ENCODE assay signal across 27 mouse cellular contexts in the genomic region with DNA sequence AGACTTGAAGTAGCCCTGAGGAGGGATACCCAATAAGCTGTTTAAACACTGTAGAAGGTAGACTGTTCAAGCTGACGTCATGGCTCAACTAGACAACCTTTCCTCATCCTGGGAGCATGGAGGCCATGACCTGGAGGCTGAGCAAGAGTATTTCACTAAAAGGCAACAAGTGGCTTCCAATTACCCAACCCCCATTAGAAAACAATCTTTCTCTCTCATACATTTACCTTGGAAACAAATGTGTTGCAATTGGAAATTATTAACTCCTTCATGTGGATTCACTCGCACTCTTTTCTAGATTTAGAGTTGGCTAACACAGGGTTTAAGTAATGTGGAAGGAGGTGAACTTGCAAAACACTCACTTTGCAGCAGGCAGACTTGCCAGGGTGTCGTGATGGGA. TPM values are rescaled to one million over a fixed set of nuclear protein-coding genes. Genes with fewer than 3 reads are reported as not detected.
DNase-seq lines count a peak whose midpoint lies in the region; ATAC-seq and TF ChIP-seq lines count a peak whose summit lies in the region.
"Had no signal": no experiment of that assay in that cellular context is flagged by ENCODE, and none has a peak within 500 bp of the region (broad histone marks: within the 10 kb centered on the region; RNA-seq: fewer than 3 reads in every experiment).

No protein-coding gene starts in this region.

- no peak overlapping the region for H3K4me2 ChIP-seq in liver, postnatal 0 days (ENCODE audit: low read depth, low read length)
- H3K4me2 ChIP-seq in liver, embryonic 11.5 days: no peak overlapping the region

- H3K36me3 ChIP-seq in liver, adult 2 months (ENCODE audit: control insufficient read depth, insufficient read depth, low read length): no peaks in the 10 kb centered on the region
- H3K36me3 ChIP-seq in liver, postnatal 0 days (replicated peaks; ENCODE audit: insufficient read depth, low read length): no peaks in the 10 kb centered on the region
- no peaks in the 10 kb centered on the region for H3K36me3 ChIP-seq in liver, embryonic 11.5 days (ENCODE audit: control insufficient read depth, insufficient read depth, low read length)
- H3K36me3 ChIP-seq: G1E had no signal

- no peak overlapping the region for H3K4me3 ChIP-seq in liver, adult 2 months (ENCODE audit: insufficient read depth, low read depth, low read length)
- H3K4me3 ChIP-seq in liver, postnatal 0 days (ENCODE audit: low read depth, low read length): no peak overlapping the region
- no peak overlapping the region for H3K4me3 ChIP-seq in liver, embryonic 11.5 days (ENCODE audit: low read depth, low read length)

- peak; percentile 86 for ATAC-seq in liver, postnatal 0 days
- ATAC-seq in liver, embryonic 11.5 days (replicated peaks; ENCODE audit: low FRiP score): no peak
- ATAC-seq: activated CD4-positive, CD25-positive, alpha-beta regulatory T cell, adult 4 months; CD4-positive, CD25-positive, alpha-beta regulatory T cell, adult 4 months; Patski had no signal

- no peaks in the 10 kb centered on the region for H3K79me2 ChIP-seq in liver, adult 2 months (ENCODE audit: control insufficient read depth, insufficient read depth, low read length)

- no peaks in the 10 kb centered on the region for H3K9me3 ChIP-seq in liver, postnatal 0 days (ENCODE audit: low read length)
- H3K9me3 ChIP-seq in liver, embryonic 11.5 days (ENCODE audit: control insufficient read depth, low read length): no peaks in the 10 kb centered on the region; the same call in 1 of the 2 replicates

- 23% methylated on average over 3 of the region's 3 CpGs for WGBS in liver, adult 2 months
- 56% methylated on average over 3 of the region's 3 CpGs for WGBS in liver, postnatal 0 days (ENCODE audit: insufficient replicate concordance)
- WGBS in liver, embryonic 11.5 days: 74% methylated on average over 3 of the region's 3 CpGs

- no peak for TF ChIP-seq CTCF in liver, adult 2 months (IDR thresholded peaks at IDR 0.05; ENCODE audit: low read depth, low read length)
- no peak for TF ChIP-seq CTCF in liver, postnatal 0 days (IDR thresholded peaks at IDR 0.05; ENCODE audit: low read depth)

- peaks cover 5% of the 10 kb centered on the region for H3K4me1 ChIP-seq in liver, adult 2 months (ENCODE audit: control insufficient read depth, insufficient read depth, low read length)
- peaks cover 10% of the 10 kb centered on the region; the same call in 1 of the 2 replicates for H3K4me1 ChIP-seq in liver, postnatal 0 days (ENCODE audit: insufficient read depth)
- no peaks in the 10 kb centered on the region for H3K4me1 ChIP-seq in liver, embryonic 11.5 days (replicated peaks; ENCODE audit: control insufficient read depth, insufficient read depth, low read length)

- TF ChIP-seq EP300 in liver, postnatal 0 days (IDR thresholded peaks at IDR 0.05; ENCODE audit: low read depth): no peak

- no peak overlapping the region for H3K27ac ChIP-seq in liver, adult 2 months (replicated peaks; ENCODE audit: insufficient read depth, low read depth, low read length)
- no peak overlapping the region for H3K27ac ChIP-seq in liver, postnatal 0 days (ENCODE audit: low read depth)
- H3K27ac ChIP-seq in liver, embryonic 11.5 days (ENCODE audit: low read depth, low read length): no peak overlapping the region

- H3K9ac ChIP-seq in liver, adult 2 months (ENCODE audit: low read depth, low read length): no peak overlapping the region
- H3K9ac ChIP-seq in liver, postnatal 0 days (replicated peaks): no peak overlapping the region
- H3K9ac ChIP-seq in liver, embryonic 11.5 days (ENCODE audit: low read depth, low read length): no peak overlapping the region

- no peaks in the 10 kb centered on the region; the same call in 1 of the 2 replicates for H3K27me3 ChIP-seq in liver, adult 2 months (ENCODE audit: control insufficient read depth, insufficient read depth, low read length)
- peaks cover 12% of the 10 kb centered on the region; the same call in 1 of the 2 replicates for H3K27me3 ChIP-seq in liver, postnatal 0 days (ENCODE audit: insufficient read depth, low read length)
- peaks cover 10% of the 10 kb centered on the region for H3K27me3 ChIP-seq in liver, embryonic 11.5 days (replicated peaks; ENCODE audit: control insufficient read depth, insufficient read depth, low read length)

- TF ChIP-seq POLR2A in liver, adult 2 months (IDR thresholded peaks at IDR 0.05; ENCODE audit: extremely low read depth, insufficient read depth, low read length): no peak

- DNase-seq in liver, adult 2 months (ENCODE audit: extremely low read depth, low read depth, low spot score): peak; percentile 87
- no peak for DNase-seq in liver
- DNase-seq in liver, postnatal 0 days: no peak
- no peak for DNase-seq in liver, embryonic 11.5 days (ENCODE audit: low spot score)
- peak; percentile 61 for DNase-seq in fat pad, adult 2 months (ENCODE audit: extremely low read depth, low read depth, low spot score)
- DNase-seq in gonadal fat pad, adult 2 months (ENCODE audit: low read depth): peak; percentile 66
- DNase-seq in cerebellum, postnatal 36 days: no peak
- DNase-seq in thymus, postnatal 0 days (ENCODE audit: low spot score): no peak
- DNase-seq: adrenal gland, adult 2 months; adrenal gland, adult 8-10 months; adrenal gland, postnatal 10 days; adrenal gland, postnatal 14 days; adrenal gland, postnatal 25 days; adrenal gland, postnatal 36 days; B cell, adult 2 months; cerebellum, adult 11 months; cerebellum, adult 11-12 months had no signal

RNA-seq across cellular contexts. Expression of a gene that starts 4.4 kb away (rescaled TPM):
- total RNA-seq in liver, adult 2 months (2014; rRNA removed): not detected in 2 replicates
- polyA plus RNA-seq in liver, adult 2 months (2012; rRNA removed): not detected in 2 replicates
- 0.77 TPM in 1 of 2 replicates, not detected in the other for polyA plus RNA-seq in liver, postnatal 0 days (2015; fragmentation: Nextera tagmentation; extraction: Ambion mirVana)
- polyA plus RNA-seq in liver, embryonic 11.5 days (2014; fragmentation: Nextera tagmentation; extraction: Ambion mirVana): 0.33 TPM in 1 of 2 replicates, not detected in the other
- polyA plus RNA-seq in gonadal fat pad, adult 2 months (2012; rRNA removed): not detected in 2 replicates
- polyA plus RNA-seq in thymus, postnatal 0 days (2015; fragmentation: Nextera tagmentation; extraction: Ambion mirVana): 2.7 and 3.1 TPM in 2 replicates
- total RNA-seq: adrenal gland, adult 18-20 months; adrenal gland, postnatal 14 days; adrenal gland, postnatal 25 days; adrenal gland, postnatal 36 days; CH12.LX; ES-E14; G1E; MEL had no signal
- polyA plus RNA-seq: activated CD4-positive, CD25-positive, alpha-beta regulatory T cell, adult 4 months; adrenal gland, adult 2 months; C2C12; CD4-positive, CD25-positive, alpha-beta regulatory T cell, adult 4 months; G1E; Patski had no signal

RNA-seq across cellular contexts. Expression of a gene that starts 37.1 kb away (rescaled TPM):
- not detected in 2 replicates for total RNA-seq in liver, adult 2 months (2014; rRNA removed)
- not detected in 2 replicates for polyA plus RNA-seq in liver, adult 2 months (2012; rRNA removed)
- not detected in 2 replicates for polyA plus RNA-seq in liver, postnatal 0 days (2015; fragmentation: Nextera tagmentation; extraction: Ambion mirVana)
- not detected in 2 replicates for polyA plus RNA-seq in liver, embryonic 11.5 days (2014; fragmentation: Nextera tagmentation; extraction: Ambion mirVana)
- polyA plus RNA-seq in gonadal fat pad, adult 2 months (2012; rRNA removed): not detected in 2 replicates
- polyA plus RNA-seq in thymus, postnatal 0 days (2015; fragmentation: Nextera tagmentation; extraction: Ambion mirVana): not detected in 2 replicates
- total RNA-seq: adrenal gland, adult 18-20 months; adrenal gland, adult 2 months; adrenal gland, adult 8-10 months; adrenal gland, postnatal 10 days; adrenal gland, postnatal 14 days; adrenal gland, postnatal 25 days; adrenal gland, postnatal 36 days; adrenal gland, postnatal 4 days; CH12.LX; G1E; MEL had no signal
- polyA plus RNA-seq: activated CD4-positive, CD25-positive, alpha-beta regulatory T cell, adult 4 months; adrenal gland, adult 2 months; C2C12; G1E; Patski had no signal

Comparison
In these comparisons a context has a peak if more than half of its experiments do, and no peak if none do; other contexts are left out.
1. DNase-seq: peak in liver, adult 2 months (single experiment), fat pad, adult 2 months (single experiment) and gonadal fat pad, adult 2 months (single experiment); none in liver (single experiment), liver, postnatal 0 days (single experiment), liver, embryonic 11.5 days (single experiment), cerebellum, postnatal 36 days (0 of 2) and thymus, postnatal 0 days (single experiment).